Mouse (Mus musculus) G1E (cell line): ENCODE data around the gene Bend6. TPM values are rescaled to one million over a fixed set of nuclear protein-coding genes. Genes with fewer than 3 reads are reported as not detected.

Experiments
- ATAC-seq: 2 replicates; pipeline ENCODE4 v1.8.0; 2016; ENCODE audit warnings: mild to moderate bottlenecking; ENCODE audit not compliant: insufficient number of reproducible peaks, poor library complexity, low FRiP score, severe bottlenecking; ENCODE audit errors: extremely low read depth
- DNase-seq: peaks from one replicate; pipeline ENCODE4 v3.0.0; 2012; ENCODE audit warnings: low spot score
- H3K27me3 ChIP-seq: 2 replicates; pipeline ENCODE4 v1.6.1; 2012; ENCODE audit warnings: mild to moderate bottlenecking, low read length, inconsistent platforms; ENCODE audit not compliant: insufficient read depth
- H3K36me3 ChIP-seq: replicated peaks from 2 replicates; pipeline ENCODE3; 2012; ENCODE audit warnings: mild to moderate bottlenecking, inconsistent platforms
- H3K4me1 ChIP-seq: 2 replicates; pipeline ENCODE4 v1.6.1; 2012; ENCODE audit warnings: low read depth, low read length, inconsistent platforms, mixed read lengths; ENCODE audit not compliant: insufficient read depth
- H3K4me3 ChIP-seq: 2 replicates; pipeline ENCODE4 v1.5.1; 2012; ENCODE audit warnings: low read depth, mild to moderate bottlenecking, inconsistent platforms, low read length, moderate library complexity, mixed read lengths
- H3K9me3 ChIP-seq: replicated peaks from 2 replicates; pipeline ENCODE4 v1.6.1; 2012; ENCODE audit warnings: inconsistent platforms
- CTCF ChIP-seq: IDR thresholded peaks from 2 replicates; pipeline ENCODE4 v1.5.1; 2012; ENCODE audit warnings: low read depth, low read length, inconsistent platforms, mixed read lengths
- GATA1 ChIP-seq: IDR thresholded peaks from 2 replicates; pipeline ENCODE4 v1.6.1; 2012; ENCODE audit warnings: borderline replicate concordance, low read length, inconsistent platforms, mixed read lengths
- GATA2 ChIP-seq: IDR thresholded peaks from 2 replicates; pipeline ENCODE4 v1.6.1; 2012; ENCODE audit warnings: low read depth, low read length, inconsistent platforms, borderline replicate concordance
- POLR2AphosphoS5 ChIP-seq: IDR thresholded peaks from 2 replicates; pipeline ENCODE4 v1.6.1; 2012; ENCODE audit warnings: low read depth, low read length, inconsistent platforms; ENCODE audit not compliant: insufficient replicate concordance
- TAL1 ChIP-seq: conservative IDR thresholded peaks from 2 replicates; pipeline ENCODE4 v1.6.1; 2012; ENCODE audit warnings: low read depth, low read length, inconsistent platforms, mixed read lengths
- polyA plus RNA-seq: library from polyadenylated mRNA; stranded (reverse); fragments of >175 nt; gene quantifications from 2 replicates; pipeline ENCODE4 v1.2.3, GENCODE M21; 2012
- total RNA-seq, 2 experiments: library from RNA; stranded (forward) in 1 of 2; stranded (reverse) in 1 of 2; fragments of 200-1000 nt in 1 of 2; fragments of >200 nt in 1 of 2; fragmentation: Nextera tagmentation in 1 of 2; gene quantifications; 2 replicates each; pipeline ENCODE4 v1.2.3; 2014 to 2017

Bend6 gene
- total and polyA plus RNA-seq, 3 experiments = not detected

DNA sequence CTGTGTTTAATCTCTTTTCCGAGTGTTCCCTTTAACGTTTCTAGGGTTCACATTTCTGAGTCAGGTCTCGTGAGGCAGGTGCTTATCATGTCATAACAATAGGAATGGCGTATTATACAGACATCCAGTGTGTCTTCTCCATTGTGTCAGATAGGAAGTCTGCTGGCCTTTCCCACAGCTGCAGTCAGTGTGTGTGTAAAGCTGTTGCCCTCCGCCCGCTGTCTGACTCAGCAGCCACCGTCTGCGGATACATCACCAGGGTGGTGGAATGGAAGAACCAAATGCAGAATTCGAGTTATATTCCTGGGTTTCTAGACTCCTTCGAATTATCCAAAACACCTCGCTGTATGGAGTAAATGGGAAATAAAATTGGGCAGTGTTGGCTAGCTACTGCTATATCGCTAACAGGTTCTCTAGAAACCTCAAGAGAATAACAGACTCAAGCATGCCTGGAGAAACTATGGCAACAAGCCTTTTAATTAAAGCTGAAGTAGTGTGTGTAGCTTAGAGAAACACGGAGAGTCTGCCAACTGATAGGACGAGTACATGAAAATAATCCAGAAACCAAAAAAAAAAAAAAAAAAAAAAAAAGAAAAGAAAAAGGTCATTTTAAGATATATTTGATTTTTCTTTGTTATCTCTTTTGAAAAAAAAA, 25.4 kb upstream of the Bend6 start:
- H3K4me1 ChIP-seq = no peaks in the 10 kb centered on the region
- TF ChIP-seq CTCF = no peak
- no peak for TF ChIP-seq GATA1
- no peak for TF ChIP-seq GATA2
- TF ChIP-seq POLR2AphosphoS5 = no peak
- TF ChIP-seq TAL1 = no peak
- no peak for DNase-seq
- no peaks in the 10 kb centered on the region for H3K36me3 ChIP-seq
- H3K4me3 ChIP-seq = no peak overlapping the region
- ATAC-seq = no peak
- H3K27me3 ChIP-seq = no peaks in the 10 kb centered on the region
- H3K9me3 ChIP-seq = no peaks in the 10 kb centered on the region

DNA sequence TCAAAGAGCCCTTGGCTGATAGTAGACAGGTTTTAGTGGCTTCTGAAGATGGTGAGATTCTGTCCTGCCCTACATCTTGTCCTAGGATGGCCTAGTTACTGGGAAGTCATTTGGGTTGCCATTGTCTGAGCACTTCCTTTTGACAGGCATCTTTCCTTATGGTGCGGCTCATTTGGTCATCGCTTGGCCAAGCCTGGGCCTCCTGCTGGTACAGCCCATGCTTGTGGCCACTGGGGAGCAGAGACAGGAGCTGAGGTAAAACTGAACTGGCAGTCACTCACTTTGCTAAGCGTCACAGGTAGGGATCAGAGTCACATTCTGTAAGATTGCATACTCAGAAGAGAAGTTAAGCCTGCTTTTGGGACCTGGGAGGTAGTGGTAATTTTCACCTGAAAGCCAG, 24.6 kb upstream of the Bend6 start:
- H3K36me3 ChIP-seq = no peaks in the 10 kb centered on the region
- H3K4me1 ChIP-seq = no peaks in the 10 kb centered on the region
- ATAC-seq = no peak
- H3K9me3 ChIP-seq = no peaks in the 10 kb centered on the region
- H3K4me3 ChIP-seq = no peak overlapping the region
- no peak for DNase-seq
- TF ChIP-seq TAL1 (no peak), POLR2AphosphoS5 (no peak), GATA1 (no peak), GATA2 (no peak), CTCF (no peak)
- H3K27me3 ChIP-seq = no peaks in the 10 kb centered on the region

DNA sequence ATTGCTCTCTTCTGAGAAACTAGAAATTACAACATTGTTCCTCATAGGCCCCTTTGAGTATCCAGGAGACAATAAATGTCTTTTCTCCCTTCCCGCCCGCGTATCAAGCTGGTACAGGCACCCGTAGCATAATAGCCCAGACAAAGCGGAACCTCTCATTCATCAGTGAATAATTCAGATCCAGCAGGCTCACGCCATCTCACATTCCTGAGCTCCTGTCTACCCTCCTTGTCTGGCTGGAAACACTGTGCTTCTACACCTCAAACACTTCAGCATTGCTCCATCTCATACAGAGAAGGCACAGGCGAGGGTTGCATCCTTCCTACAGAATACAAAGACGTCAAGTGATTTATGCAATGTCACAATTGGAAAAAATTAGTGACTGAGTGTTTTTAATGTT, 24.2 kb upstream of the Bend6 start:
- no peaks in the 10 kb centered on the region for H3K4me1 ChIP-seq
- ATAC-seq = no peak

DNA sequence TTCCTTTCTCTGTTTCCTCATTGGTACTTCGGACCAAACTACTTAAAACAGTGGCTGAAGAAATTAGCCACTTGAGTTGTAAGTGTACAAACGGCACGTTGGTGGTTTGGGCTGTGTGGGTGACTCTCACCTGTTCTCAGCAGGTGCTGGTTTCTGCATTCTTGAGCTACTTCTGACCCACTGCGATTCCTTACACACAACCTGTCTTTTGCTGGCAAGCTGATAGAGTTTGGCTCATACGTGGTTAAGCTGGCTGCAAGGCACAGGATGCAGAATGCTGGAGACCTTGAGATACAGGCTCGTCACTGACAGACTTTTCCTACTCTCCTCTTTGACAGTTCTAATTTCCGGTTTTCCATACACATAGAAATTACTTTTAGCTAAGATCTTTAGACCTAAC, 19.9 kb upstream of the Bend6 start:
- H3K4me1 ChIP-seq = no peaks in the 10 kb centered on the region
- H3K36me3 ChIP-seq = no peaks in the 10 kb centered on the region
- no peak for DNase-seq
- H3K9me3 ChIP-seq = no peaks in the 10 kb centered on the region
- no peak for TF ChIP-seq TAL1
- no peak for TF ChIP-seq GATA1
- TF ChIP-seq POLR2AphosphoS5 = no peak
- no peak for TF ChIP-seq CTCF
- no peak for TF ChIP-seq GATA2
- no peaks in the 10 kb centered on the region for H3K27me3 ChIP-seq
- no peak overlapping the region for H3K4me3 ChIP-seq
- ATAC-seq = no peak

More for the DNA sequence above, 24.2 kb upstream of the Bend6 start:
- Histone ChIP-seq H3K4me3 (no peak overlapping the region), H3K9me3 (no peaks in the 10 kb centered on the region), H3K36me3 (no peaks in the 10 kb centered on the region), H3K27me3 (no peaks in the 10 kb centered on the region)
- DNase-seq = no peak
- TF ChIP-seq CTCF = no peak
- TF ChIP-seq GATA1 = no peak
- TF ChIP-seq POLR2AphosphoS5 = no peak
- no peak for TF ChIP-seq TAL1
- no peak for TF ChIP-seq GATA2

DNA sequence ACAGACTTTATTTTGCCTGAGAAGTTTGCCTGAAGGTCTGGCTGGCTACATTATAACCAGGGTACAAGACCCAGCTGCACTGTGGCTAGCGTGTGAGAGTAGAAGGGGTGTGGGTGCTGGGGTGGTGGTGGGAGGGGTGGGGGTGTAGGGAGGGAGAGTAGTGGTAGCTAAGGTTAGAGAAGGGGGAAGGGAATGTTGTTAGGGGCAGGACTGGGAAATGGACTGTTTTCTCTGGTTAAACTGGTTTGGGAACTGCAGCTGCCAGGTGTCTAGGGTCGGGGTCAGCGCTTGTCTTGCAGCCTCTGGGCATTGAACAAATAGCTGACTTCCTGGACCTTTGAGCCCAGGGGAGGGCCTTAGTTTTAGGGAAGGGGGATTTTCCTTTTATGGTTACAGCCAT, 17.7 kb upstream of the Bend6 start:
- TF ChIP-seq TAL1 = no peak
- TF ChIP-seq POLR2AphosphoS5 = no peak
- no peak for TF ChIP-seq GATA2
- no peak for TF ChIP-seq GATA1
- TF ChIP-seq CTCF = no peak
- no peak for ATAC-seq
- Histone ChIP-seq H3K4me3 (no peak overlapping the region), H3K9me3 (no peaks in the 10 kb centered on the region), H3K36me3 (no peaks in the 10 kb centered on the region), H3K27me3 (peaks cover 2% of the 10 kb centered on the region; the same call in 1 of the 2 replicates), H3K4me1 (no peaks in the 10 kb centered on the region)
- no peak for DNase-seq

DNA sequence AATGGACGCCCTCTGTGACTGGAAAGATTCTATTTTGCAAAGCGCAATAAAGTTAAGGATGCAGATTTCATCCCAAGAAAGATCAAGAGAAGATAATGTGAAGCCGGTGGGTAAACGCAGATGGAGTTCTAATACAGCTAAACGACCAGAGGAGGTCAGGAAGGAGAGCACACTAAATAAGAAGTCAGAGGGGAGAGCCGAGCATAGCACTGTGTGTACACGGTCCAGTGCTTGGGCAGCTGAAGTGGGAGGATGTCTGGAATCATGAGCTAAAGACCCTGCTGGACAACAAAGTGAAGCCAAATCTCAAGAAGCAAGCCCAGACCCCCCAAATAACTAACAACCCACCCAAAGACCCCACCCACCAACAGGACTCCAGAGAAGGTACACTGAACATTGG, 15.4 kb upstream of the Bend6 start:
- ATAC-seq (no peak), DNase-seq (no peak)
- no peak overlapping the region for H3K4me3 ChIP-seq
- H3K9me3 ChIP-seq = no peaks in the 10 kb centered on the region
- H3K27me3 ChIP-seq = peaks cover 2% of the 10 kb centered on the region; the same call in 1 of the 2 replicates
- H3K4me1 ChIP-seq = no peaks in the 10 kb centered on the region
- no peaks in the 10 kb centered on the region for H3K36me3 ChIP-seq
- TF ChIP-seq POLR2AphosphoS5 = no peak
- no peak for TF ChIP-seq TAL1
- no peak for TF ChIP-seq GATA2
- no peak for TF ChIP-seq CTCF
- no peak for TF ChIP-seq GATA1
